Mouse (Mus musculus): ENCODE results near the gene Pink1.

GRCm38 (mm10) chr4:138343341-138343837, 17.3 kb upstream of the Pink1 start:
- TF ChIP-seq CTCF (IDR thresholded peaks at IDR 0.05; ENCODE audit: control insufficient read depth, insufficient read depth, insufficient replicate concordance, low read depth, low read length): no peak
- TF ChIP-seq POLR2A (IDR thresholded peaks at IDR 0.05; ENCODE audit: control insufficient read depth, low read depth, low read length): no peak

Measured in testis, adult 2 months (tissue).